Mouse (Mus musculus) bone marrow macrophage, adult 2 months (primary cell): ENCODE data around the gene Tbc1d5. TPM values are rescaled to one million over a fixed set of nuclear protein-coding genes. Genes with fewer than 3 reads are reported as not detected.

Source experiments
- H3K27ac ChIP-seq: 2 replicates; pipeline ENCODE4 v1.5.1; 2012; ENCODE audit warnings: low read depth, low read length; ENCODE audit not compliant: insufficient read depth
- H3K4me1 ChIP-seq: 2 replicates; pipeline ENCODE4 v1.6.1; 2012; ENCODE audit warnings: low read length; ENCODE audit not compliant: control insufficient read depth, insufficient read depth
- H3K4me3 ChIP-seq: 2 replicates; pipeline ENCODE4 v1.5.1; 2012; ENCODE audit warnings: mild to moderate bottlenecking, low read length, moderate library complexity; ENCODE audit not compliant: insufficient read depth
- CTCF ChIP-seq: IDR thresholded peaks from 2 replicates; pipeline ENCODE4 v1.5.1; 2012; ENCODE audit warnings: low read depth, mild to moderate bottlenecking, low read length, moderate library complexity
- POLR2A ChIP-seq: IDR thresholded peaks from 2 replicates; pipeline ENCODE4 v1.6.1; 2012; ENCODE audit warnings: mild to moderate bottlenecking, low read depth, low read length, borderline replicate concordance
- polyA plus RNA-seq: library from polyadenylated mRNA; stranded (reverse); fragments of >200 nt; gene quantifications from 2 replicates; pipeline ENCODE4 v1.2.4, GENCODE M21; 2012; ENCODE audit not compliant: missing spikeins, insufficient read depth, insufficient read length

Gene Tbc1d5
- polyA plus RNA-seq, 1 experiment, result 41.9 TPM

GRCm38 (mm10) chr17:50908160-50908559, 271.0 kb downstream of the Tbc1d5 start:
- no peak overlapping the region for H3K27ac ChIP-seq
- H3K4me1 ChIP-seq, result no peaks in the 10 kb centered on the region
- TF ChIP-seq POLR2A (no peak), CTCF (no peak)
- no peak overlapping the region for H3K4me3 ChIP-seq

GRCm38 (mm10) chr17:50906630-50907029, 272.5 kb downstream of the Tbc1d5 start:
- H3K4me1 ChIP-seq, result no peaks in the 10 kb centered on the region; the same call in 1 of the 2 replicates
- no peak for TF ChIP-seq CTCF
- no peak for TF ChIP-seq POLR2A
- H3K4me3 ChIP-seq, result no peak overlapping the region
- H3K27ac ChIP-seq, result no peak overlapping the region

- no peaks in the 10 kb centered on the region; the same call in 1 of the 2 replicates for H3K4me1 ChIP-seq
- no peak overlapping the region for H3K27ac ChIP-seq
- H3K4me3 ChIP-seq, result no peak overlapping the region
- no peak for TF ChIP-seq CTCF
- no peak for TF ChIP-seq POLR2A
Observed at GRCm38 (mm10) chr17:50904463-50904862, 274.7 kb downstream of the Tbc1d5 start.

- no peak for TF ChIP-seq CTCF
- TF ChIP-seq POLR2A, result no peak
- Histone ChIP-seq H3K27ac (no peak overlapping the region), H3K4me1 (no peaks in the 10 kb centered on the region; the same call in 1 of the 2 replicates), H3K4me3 (no peak overlapping the region)
Observed at GRCm38 (mm10) chr17:50897867-50898266, 281.3 kb downstream of the Tbc1d5 start.

- peaks cover 12% of the 10 kb centered on the region for H3K4me1 ChIP-seq
- no peak overlapping the region for H3K4me3 ChIP-seq
- H3K27ac ChIP-seq, result no peak overlapping the region
- TF ChIP-seq POLR2A (no peak), CTCF (no peak)
Observed at GRCm38 (mm10) chr17:50889475-50889874, 289.7 kb downstream of the Tbc1d5 start.

- H3K4me3 ChIP-seq, result no peak overlapping the region
- no peak for TF ChIP-seq CTCF
- no peak overlapping the region for H3K27ac ChIP-seq
Observed at GRCm38 (mm10) chr17:50879910-50880309, 299.2 kb downstream of the Tbc1d5 start.

GRCm38 (mm10) chr17:50876451-50876850, 302.7 kb downstream of the Tbc1d5 start:
- Histone ChIP-seq H3K27ac (no peak overlapping the region), H3K4me3 (no peak overlapping the region), H3K4me1 (peaks cover 18% of the 10 kb centered on the region)
- TF ChIP-seq CTCF, result no peak
- no peak for TF ChIP-seq POLR2A

More at GRCm38 (mm10) chr17:50879910-50880309, 299.2 kb downstream of the Tbc1d5 start:
- peaks cover 13% of the 10 kb centered on the region for H3K4me1 ChIP-seq

GRCm38 (mm10) chr17:50874067-50874466, 305.1 kb downstream of the Tbc1d5 start:
- no peak overlapping the region for H3K27ac ChIP-seq
- TF ChIP-seq CTCF, result no peak
- no peak for TF ChIP-seq POLR2A
- H3K4me1 ChIP-seq, result peaks cover 18% of the 10 kb centered on the region
- H3K4me3 ChIP-seq, result no peak overlapping the region

GRCm38 (mm10) chr17:50872600-50872999, 306.6 kb downstream of the Tbc1d5 start:
- no peak for TF ChIP-seq POLR2A
- TF ChIP-seq CTCF, result no peak
- H3K4me1 ChIP-seq, result peaks cover 18% of the 10 kb centered on the region
- H3K27ac ChIP-seq, result 0 out of 2 replicates have a peak overlapping the region, but pooled peaks have one; percentile 12
- H3K4me3 ChIP-seq, result no peak overlapping the region

- Histone ChIP-seq H3K27ac (no peak overlapping the region), H3K4me1 (peaks cover 12% of the 10 kb centered on the region; the same call in 1 of the 2 replicates), H3K4me3 (no peak overlapping the region)
- TF ChIP-seq CTCF, result no peak
Observed at GRCm38 (mm10) chr17:50867297-50867696, 311.9 kb downstream of the Tbc1d5 start.

- Histone ChIP-seq H3K4me1 (peaks cover 8% of the 10 kb centered on the region; the same call in 1 of the 2 replicates), H3K4me3 (no peak overlapping the region), H3K27ac (no peak overlapping the region)
- no peak for TF ChIP-seq CTCF
- TF ChIP-seq POLR2A, result no peak
Observed at GRCm38 (mm10) chr17:50864781-50865180, 314.4 kb downstream of the Tbc1d5 start.
